Mouse (Mus musculus) ES-Bruce4 (cell line): ENCODE measurements around the gene March8. TPM values are rescaled to one million over a fixed set of nuclear protein-coding genes. Genes with fewer than 3 reads are reported as not detected.

Experiments used
- H3K27ac ChIP-seq: 2 replicates; pipeline ENCODE4 v1.5.1; 2012; ENCODE audit warnings: low read length, inconsistent platforms; ENCODE audit not compliant: insufficient read depth
- H3K27me3 ChIP-seq: 2 replicates; pipeline ENCODE4 v1.6.1; 2012; ENCODE audit warnings: mild to moderate bottlenecking, low read length, inconsistent platforms; ENCODE audit not compliant: control insufficient read depth, poor library complexity, insufficient read depth, severe bottlenecking
- H3K36me3 ChIP-seq: 2 replicates; pipeline ENCODE4 v1.6.1; 2012; ENCODE audit warnings: inconsistent platforms, mild to moderate bottlenecking, low read length, moderate library complexity; ENCODE audit not compliant: control insufficient read depth, poor library complexity, insufficient read depth, severe bottlenecking
- H3K4me1 ChIP-seq: one replicate; pipeline ENCODE4 v1.8.1; 2011; ENCODE audit warnings: low read length; ENCODE audit not compliant: control insufficient read depth, insufficient read depth
- H3K4me3 ChIP-seq: 2 replicates; pipeline ENCODE4 v1.5.1; 2011; ENCODE audit warnings: low read depth, mild to moderate bottlenecking, low read length
- H3K9ac ChIP-seq: 2 replicates; pipeline ENCODE4 v1.6.1; 2012; ENCODE audit warnings: low read depth, mild to moderate bottlenecking, inconsistent platforms; ENCODE audit not compliant: poor library complexity, severe bottlenecking
- H3K9me3 ChIP-seq: replicated peaks from 2 replicates; pipeline ENCODE4 v1.6.1; 2012; ENCODE audit warnings: mild to moderate bottlenecking, low read length, inconsistent platforms; ENCODE audit not compliant: control insufficient read depth, poor library complexity, insufficient read depth, severe bottlenecking
- CTCF ChIP-seq: IDR thresholded peaks from one replicate; pipeline ENCODE4 v1.8.1; 2011; ENCODE audit warnings: low read depth, low read length
- EP300 ChIP-seq: IDR thresholded peaks from 2 replicates; pipeline ENCODE4 v1.6.1; 2011; ENCODE audit warnings: low read depth, low read length; ENCODE audit not compliant: insufficient read depth
- POLR2A ChIP-seq: IDR thresholded peaks from one replicate; pipeline ENCODE4 v1.8.1; 2011; ENCODE audit warnings: low read length; ENCODE audit not compliant: insufficient read depth
- polyA plus RNA-seq: library from polyadenylated mRNA; stranded (reverse); fragments of >200 nt; gene quantifications from 2 replicates; pipeline ENCODE4 v1.2.4, GENCODE M21; 2011; ENCODE audit warnings: low read depth; ENCODE audit not compliant: missing spikeins, insufficient read depth, insufficient read length

Gene March8
- 29.0 and 34.1 TPM in 2 replicates for polyA plus RNA-seq

DNA sequence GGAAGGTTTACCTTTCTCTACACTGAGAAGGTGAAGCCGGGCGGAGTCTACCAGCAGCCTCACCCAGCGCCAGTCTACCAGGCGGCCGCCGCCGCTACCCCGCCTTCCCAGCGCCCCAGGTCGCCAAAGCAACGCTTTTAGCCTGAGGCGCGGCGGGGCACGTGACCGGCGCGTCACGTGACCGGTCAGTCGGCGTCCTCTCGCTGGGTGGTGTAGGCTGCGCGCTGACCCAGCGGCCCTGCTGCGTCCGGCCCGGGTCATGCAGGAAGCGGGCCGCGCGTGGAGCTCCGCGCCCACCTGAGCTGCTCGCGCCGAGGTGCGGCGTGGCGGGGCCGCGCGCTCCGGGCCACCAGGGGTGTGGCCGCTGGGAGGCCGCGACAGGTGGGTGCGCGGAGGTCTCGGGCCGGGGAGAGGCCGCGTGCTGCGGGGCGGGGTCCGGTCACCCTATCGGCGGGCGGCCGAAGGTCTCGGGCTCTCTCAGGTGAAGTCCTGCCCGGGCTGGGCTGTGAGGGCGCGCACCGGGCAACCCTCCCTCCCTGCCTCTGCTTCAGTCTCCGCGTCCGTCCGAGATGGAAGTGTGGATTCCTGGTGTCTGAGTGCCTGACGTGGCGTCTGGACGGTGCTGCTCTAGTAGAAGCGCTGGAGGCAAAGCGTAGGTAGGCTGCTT is at the start of gene March8:
March8 (plus strand) TSS at position 190 of the 667 bp plus-strand sequence.
- TF ChIP-seq POLR2A (no peak), CTCF (no peak), EP300 (peak; percentile 71; the same call in 1 of the 2 replicates)
- Histone ChIP-seq H3K27me3 (0 out of 2 replicates have a peak, but pooled peaks cover 2% of the 10 kb centered on the region), H3K4me1 (no peaks in the 10 kb centered on the region), H3K27ac (no peak within 1 kb of the TSS), H3K9ac (peak within 1 kb of the TSS; percentile 45), H3K9me3 (no peaks in the 10 kb centered on the region), H3K36me3 (no peaks in the 10 kb centered on the region), H3K4me3 (peak within 1 kb of the TSS; percentile 85)

GRCm38 (mm10) chr6:116311411-116311810 is 26.4 kb upstream of the March8 start:
- Histone ChIP-seq H3K4me1 (no peaks in the 10 kb centered on the region), H3K27me3 (no peaks in the 10 kb centered on the region), H3K4me3 (no peak overlapping the region), H3K9ac (no peak overlapping the region), H3K27ac (no peak overlapping the region), H3K36me3 (no peaks in the 10 kb centered on the region), H3K9me3 (no peaks in the 10 kb centered on the region)
- TF ChIP-seq CTCF, result no peak

DNA sequence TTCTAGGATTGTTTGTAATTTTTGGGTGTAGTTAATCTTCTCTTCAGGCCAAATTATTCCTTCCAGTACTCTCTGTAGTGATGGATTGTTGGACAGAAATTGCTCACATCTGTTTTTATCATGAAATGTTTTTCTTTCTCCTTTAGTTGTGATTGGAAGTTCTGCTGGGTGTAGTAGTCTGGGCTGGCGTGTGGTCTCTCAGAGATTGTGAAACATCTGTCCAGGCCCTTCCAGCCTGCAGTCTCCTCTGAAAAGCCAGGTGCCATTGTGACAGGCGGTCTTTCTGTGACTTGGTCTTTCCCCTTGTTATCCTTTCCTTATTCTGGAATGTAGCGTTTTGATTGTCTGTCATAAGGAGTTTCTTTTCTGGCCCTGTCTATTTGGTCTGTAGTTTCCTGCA is 18.6 kb upstream of the March8 start:
- no peaks in the 10 kb centered on the region for H3K27me3 ChIP-seq
- TF ChIP-seq EP300, result no peak
- no peak for TF ChIP-seq CTCF
- no peak for TF ChIP-seq POLR2A
- H3K9me3 ChIP-seq, result no peaks in the 10 kb centered on the region
- H3K27ac ChIP-seq, result no peak overlapping the region
- H3K4me3 ChIP-seq, result no peak overlapping the region
- no peaks in the 10 kb centered on the region for H3K36me3 ChIP-seq
- H3K9ac ChIP-seq, result no peak overlapping the region
- H3K4me1 ChIP-seq, result no peaks in the 10 kb centered on the region

GRCm38 (mm10) chr6:116326641-116327040 is 11.2 kb upstream of the March8 start:
- H3K9me3 ChIP-seq, result no peaks in the 10 kb centered on the region
- H3K27me3 ChIP-seq, result no peaks in the 10 kb centered on the region
- H3K27ac ChIP-seq, result no peak overlapping the region
- H3K9ac ChIP-seq, result no peak overlapping the region
- TF ChIP-seq POLR2A (no peak), EP300 (no peak), CTCF (no peak)
- H3K36me3 ChIP-seq, result no peaks in the 10 kb centered on the region
- H3K4me1 ChIP-seq, result no peaks in the 10 kb centered on the region
- no peak overlapping the region for H3K4me3 ChIP-seq

DNA sequence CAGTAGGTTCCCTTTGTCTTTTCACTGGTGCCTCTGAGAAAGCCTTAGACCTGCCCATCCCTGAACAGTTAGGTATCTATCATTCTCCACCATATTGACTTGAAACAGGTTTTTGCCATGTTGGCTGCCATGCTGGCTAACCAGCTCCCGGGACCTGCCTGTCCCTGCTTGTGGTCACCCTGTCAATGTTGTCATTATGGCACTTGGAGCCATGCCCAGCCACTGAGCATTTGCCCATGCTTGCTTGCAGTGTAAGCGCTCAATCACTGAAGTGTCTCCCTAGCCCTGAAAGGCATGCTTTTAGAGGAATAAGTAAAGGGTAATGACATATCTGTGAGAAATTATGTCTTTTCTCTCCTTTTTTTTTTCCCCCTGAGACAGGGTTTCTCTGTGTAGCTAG is 6.4 kb upstream of the March8 start:
- H3K4me3 ChIP-seq, result no peak overlapping the region
- no peak overlapping the region for H3K9ac ChIP-seq
- TF ChIP-seq EP300, result no peak
- TF ChIP-seq CTCF, result no peak
- TF ChIP-seq POLR2A, result no peak
- no peaks in the 10 kb centered on the region for H3K4me1 ChIP-seq
- H3K27ac ChIP-seq, result no peak overlapping the region
- H3K36me3 ChIP-seq, result no peaks in the 10 kb centered on the region
- H3K27me3 ChIP-seq, result 0 out of 2 replicates have a peak, but pooled peaks cover 2% of the 10 kb centered on the region
- H3K9me3 ChIP-seq, result no peaks in the 10 kb centered on the region

DNA sequence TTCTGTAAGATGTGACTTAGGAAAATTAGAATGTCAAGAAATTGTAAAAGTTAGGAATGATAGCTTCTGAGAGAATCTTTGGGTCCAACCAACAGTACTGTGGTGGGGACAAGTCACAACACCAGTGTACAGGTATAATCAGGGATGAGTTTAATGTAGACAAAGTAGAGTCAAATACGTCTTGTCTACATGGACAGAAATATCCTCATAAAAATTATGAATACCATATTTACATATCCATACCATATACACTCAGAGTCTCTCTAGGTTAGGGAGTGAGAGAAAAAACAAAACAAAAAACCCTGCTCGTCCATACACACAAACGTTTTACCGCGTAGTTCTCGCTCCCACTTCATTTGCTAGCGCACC is 374 bp upstream of the March8 start:
- Histone ChIP-seq H3K27me3 (0 out of 2 replicates have a peak, but pooled peaks cover 2% of the 10 kb centered on the region), H3K9ac (no peak overlapping the region), H3K36me3 (no peaks in the 10 kb centered on the region), H3K4me1 (no peaks in the 10 kb centered on the region), H3K4me3 (peak overlapping the region; percentile 85), H3K27ac (no peak overlapping the region), H3K9me3 (no peaks in the 10 kb centered on the region)
- no peak for TF ChIP-seq CTCF
- TF ChIP-seq EP300, result no peak
- no peak for TF ChIP-seq POLR2A
